Comparison of ENCODE assay signal across 19 mouse cellular contexts in the genomic region with DNA sequence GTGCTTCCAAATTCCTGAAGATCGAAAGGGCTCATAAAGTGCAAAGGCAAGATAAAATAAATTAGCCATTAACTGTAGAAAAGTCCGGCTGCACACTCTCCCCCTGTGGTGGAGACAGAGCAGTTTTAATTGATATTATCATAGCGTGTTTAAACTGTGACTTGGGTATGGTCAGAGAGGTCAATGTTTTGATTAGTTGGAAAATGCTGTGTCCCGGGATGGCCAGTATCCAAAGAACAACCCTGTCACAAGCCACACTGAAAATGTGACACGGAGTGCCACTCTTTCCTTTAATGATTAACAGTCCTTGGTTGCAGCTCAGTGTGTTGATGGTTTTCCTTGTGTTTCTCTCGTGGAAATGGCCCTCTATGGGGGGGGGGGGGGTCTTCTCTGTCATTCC. TPM values are rescaled to one million over a fixed set of nuclear protein-coding genes. Genes with fewer than 3 reads are reported as not detected.
DNase-seq lines count a peak whose midpoint lies in the region; ATAC-seq and TF ChIP-seq lines count a peak whose summit lies in the region.
"Had no signal": no experiment of that assay in that cellular context is flagged by ENCODE, and none has a peak within 500 bp of the region (broad histone marks: within the 10 kb centered on the region; RNA-seq: fewer than 3 reads in every experiment).

No protein-coding gene starts in this region.

- no peak for ATAC-seq in liver, embryonic 12.5 days
- peak; percentile 49 for ATAC-seq in intestine, embryonic 16.5 days
- peak; percentile 37; the same call in 1 of the 2 replicates for ATAC-seq in kidney, embryonic 15.5 days (replicated peaks; ENCODE audit: low FRiP score)
- no peak for ATAC-seq in limb, embryonic 13.5 days (ENCODE audit: low FRiP score, low read depth)
- ATAC-seq: forebrain, embryonic 16.5 days had no signal

- DNase-seq in liver, adult 2 months (ENCODE audit: extremely low read depth, low read depth, low spot score): peak; percentile 96
- DNase-seq in adrenal gland, adult 18-20 months (ENCODE audit: low spot score in 2 of 2): no peak
- DNase-seq in heart, postnatal 25 days (ENCODE audit: low spot score): no peak
- DNase-seq: adrenal gland, adult 2 months; cerebellum, adult 8-10 months; heart, postnatal 36 days; layer of hippocampus, adult 9-11 months; liver, embryonic 13.5 days; thymus, postnatal 25 days had no signal

- H3K27ac ChIP-seq in liver, adult 2 months (replicated peaks; ENCODE audit: insufficient read depth, low read depth, low read length): no peak overlapping the region
- H3K27ac ChIP-seq in liver, embryonic 12.5 days: no peak overlapping the region
- H3K27ac ChIP-seq in intestine, embryonic 16.5 days (ENCODE audit: low read length): no peak overlapping the region
- no peak overlapping the region for H3K27ac ChIP-seq in kidney, embryonic 15.5 days
- H3K27ac ChIP-seq in limb, embryonic 13.5 days: no peak overlapping the region
- H3K27ac ChIP-seq: heart, embryonic 13.5 days; hindbrain, embryonic 14.5 days; liver, embryonic 13.5 days; midbrain, embryonic 12.5 days; neural tube, embryonic 12.5 days had no signal

- H3K9ac ChIP-seq in liver, adult 2 months (ENCODE audit: low read depth, low read length): no peak overlapping the region
- no peak overlapping the region for H3K9ac ChIP-seq in liver, embryonic 12.5 days
- H3K9ac ChIP-seq in intestine, embryonic 16.5 days (ENCODE audit: low read depth, low read length): no peak overlapping the region
- no peak overlapping the region for H3K9ac ChIP-seq in kidney, embryonic 15.5 days
- H3K9ac ChIP-seq in limb, embryonic 13.5 days: no peak overlapping the region
- H3K9ac ChIP-seq: hindbrain, embryonic 14.5 days; liver, embryonic 13.5 days; midbrain, embryonic 12.5 days; neural tube, embryonic 12.5 days had no signal

- 8% methylated on average over 6 of the region's 6 CpGs for WGBS in liver, adult 2 months
- 49% methylated on average over 6 of the region's 6 CpGs for whole genome bisulfite sequencing in liver, embryonic 12.5 days (ENCODE audit: insufficient replicate concordance)
- 41% methylated on average over 6 of the region's 6 CpGs for WGBS in intestine, embryonic 16.5 days
- 17% methylated on average over 6 of the region's 6 CpGs for WGBS in kidney, embryonic 15.5 days
- 40% methylated on average over 6 of the region's 6 CpGs for WGBS in limb, embryonic 13.5 days

- H3K9me3 ChIP-seq in liver, embryonic 12.5 days (replicated peaks): no peaks in the 10 kb centered on the region
- H3K9me3 ChIP-seq in intestine, embryonic 16.5 days (ENCODE audit: control insufficient read depth, low read length): no peaks in the 10 kb centered on the region
- H3K9me3 ChIP-seq in kidney, embryonic 15.5 days (replicated peaks): no peaks in the 10 kb centered on the region
- no peaks in the 10 kb centered on the region for H3K9me3 ChIP-seq in limb, embryonic 13.5 days
- H3K9me3 ChIP-seq: heart, embryonic 13.5 days; liver, embryonic 13.5 days; midbrain, embryonic 12.5 days; neural tube, embryonic 12.5 days had no signal

- peaks cover 6% of the 10 kb centered on the region; the same call in 1 of the 2 replicates for H3K27me3 ChIP-seq in liver, adult 2 months (ENCODE audit: control insufficient read depth, insufficient read depth, low read length)
- H3K27me3 ChIP-seq in liver, embryonic 12.5 days (replicated peaks): peaks cover 21% of the 10 kb centered on the region; the same call in 1 of the 2 replicates
- 0 out of 2 replicates have a peak, but pooled peaks cover 7% of the 10 kb centered on the region for H3K27me3 ChIP-seq in intestine, embryonic 16.5 days (replicated peaks; ENCODE audit: control insufficient read depth, insufficient read depth, low read length)
- no peaks in the 10 kb centered on the region for H3K27me3 ChIP-seq in kidney, embryonic 15.5 days
- peaks cover 38% of the 10 kb centered on the region for H3K27me3 ChIP-seq in limb, embryonic 13.5 days

- H3K4me1 ChIP-seq in liver, adult 2 months (ENCODE audit: control insufficient read depth, insufficient read depth, low read length): peaks cover 10% of the 10 kb centered on the region; the same call in 1 of the 2 replicates
- no peaks in the 10 kb centered on the region for H3K4me1 ChIP-seq in liver, embryonic 12.5 days
- peaks cover 2% of the 10 kb centered on the region for H3K4me1 ChIP-seq in intestine, embryonic 16.5 days (ENCODE audit: control insufficient read depth, insufficient read depth, low read length)
- peaks cover 27% of the 10 kb centered on the region for H3K4me1 ChIP-seq in kidney, embryonic 15.5 days
- H3K4me1 ChIP-seq in limb, embryonic 13.5 days: peaks cover 13% of the 10 kb centered on the region
- H3K4me1 ChIP-seq: liver, embryonic 13.5 days had no signal

- no peak for TF ChIP-seq POLR2A in liver, adult 2 months (IDR thresholded peaks at IDR 0.05; ENCODE audit: extremely low read depth, insufficient read depth, low read length)

- H3K36me3 ChIP-seq in liver, adult 2 months (ENCODE audit: control insufficient read depth, insufficient read depth, low read length): no peaks in the 10 kb centered on the region
- no peaks in the 10 kb centered on the region for H3K36me3 ChIP-seq in liver, embryonic 12.5 days
- H3K36me3 ChIP-seq in intestine, embryonic 16.5 days (ENCODE audit: control insufficient read depth, insufficient read depth, low read length): no peaks in the 10 kb centered on the region
- no peaks in the 10 kb centered on the region for H3K36me3 ChIP-seq in kidney, embryonic 15.5 days
- H3K36me3 ChIP-seq in limb, embryonic 13.5 days: no peaks in the 10 kb centered on the region
- H3K36me3 ChIP-seq: heart, embryonic 13.5 days; liver, embryonic 13.5 days; midbrain, embryonic 12.5 days; neural tube, embryonic 12.5 days had no signal

- no peaks in the 10 kb centered on the region for H3K79me2 ChIP-seq in liver, adult 2 months (ENCODE audit: control insufficient read depth, insufficient read depth, low read length)

- no peak for TF ChIP-seq CTCF in liver, adult 2 months (IDR thresholded peaks at IDR 0.05; ENCODE audit: low read depth, low read length)

- no peak overlapping the region for H3K4me3 ChIP-seq in liver, adult 2 months (ENCODE audit: insufficient read depth, low read depth, low read length)
- H3K4me3 ChIP-seq in liver, embryonic 12.5 days: no peak overlapping the region
- H3K4me3 ChIP-seq in intestine, embryonic 16.5 days (ENCODE audit: low read length): no peak overlapping the region
- peak overlapping the region; percentile 15 for H3K4me3 ChIP-seq in kidney, embryonic 15.5 days (replicated peaks)
- H3K4me3 ChIP-seq in limb, embryonic 13.5 days: no peak overlapping the region
- H3K4me3 ChIP-seq: liver, embryonic 13.5 days; neural tube, embryonic 12.5 days had no signal

- no peak overlapping the region for H3K4me2 ChIP-seq in liver, embryonic 12.5 days
- peak overlapping the region; percentile 20; the same call in 1 of the 2 replicates for H3K4me2 ChIP-seq in intestine, embryonic 16.5 days (ENCODE audit: low read depth, low read length)
- peak overlapping the region; percentile 97 for H3K4me2 ChIP-seq in kidney, embryonic 15.5 days
- peak overlapping the region; percentile 77 for H3K4me2 ChIP-seq in limb, embryonic 13.5 days (replicated peaks)

- intact Hi-C loops in heart, postnatal 25 days (cut with DNase I): no loop called here

RNA-seq across cellular contexts. Expression of gene Ptgfr, which starts 0.9 kb away (rescaled TPM):
- total RNA-seq in liver, adult 2 months (2014; rRNA removed): 0.18 and 0.20 TPM in 2 replicates
- polyA plus RNA-seq in liver, adult 2 months (2012; rRNA removed): 0.11 TPM in 1 of 2 replicates, not detected in the other
- 0.22 and 0.41 TPM in 2 replicates for polyA plus RNA-seq in liver, embryonic 12.5 days (2016; fragmentation: Nextera tagmentation; extraction: Ambion mirVana)
- 0.21 and 0.40 TPM in 2 replicates for polyA plus RNA-seq in intestine, embryonic 16.5 days (2015; fragmentation: Nextera tagmentation; extraction: Ambion mirVana)
- polyA plus RNA-seq in kidney, embryonic 15.5 days (2015; fragmentation: Nextera tagmentation; extraction: Ambion mirVana): 4.1 and 4.3 TPM in 2 replicates
- 5.8 and 6.2 TPM in 2 replicates for polyA plus RNA-seq in limb, embryonic 13.5 days (2015; fragmentation: Nextera tagmentation; extraction: Ambion mirVana)
- 1 to 10 TPM in 1 of 2 experiments, under 1 TPM in 1; 0.27 to 1.5 TPM for total RNA-seq in adrenal gland, adult 18-20 months (2021)
- 1 to 10 TPM; 3.1 to 5.0 TPM for total RNA-seq in heart, postnatal 25 days (2021)
- total RNA-seq: megakaryocyte progenitor cell, adult 5-6 weeks had no signal

Comparison
In these comparisons a context has a peak if more than half of its experiments do, and no peak if none do; other contexts are left out.
1. ATAC-seq: peak in intestine, embryonic 16.5 days (single experiment) and kidney, embryonic 15.5 days (single experiment); none in liver, embryonic 12.5 days (single experiment) and limb, embryonic 13.5 days (single experiment).